Mouse (Mus musculus) v-Abl transformed pro-B cells (cell line): ENCODE measurements around the gene Acsm3.
"Not testable (repeated sequence)": the region's sequence is repeated elsewhere in the genome, so short reads cannot be mapped to it uniquely, and the experiment has no call there.

Experiments
- in situ Hi-C, 2 experiments: fragments of 400-800 bp; cut with MboI; formaldehyde crosslinking; loops; one replicate each; pipeline ENCODE4 v1.15.1; 2025; ENCODE audit not compliant: unreplicated experiment in 2 of 2

Acsm3 gene

GRCm38 (mm10) chr7:119760527-119760951 is at the start of gene Acsm3:
TSS of gene Acsm3 (plus strand) at chr7:119760923.
- in situ Hi-C loops: no loop called here

DNA sequence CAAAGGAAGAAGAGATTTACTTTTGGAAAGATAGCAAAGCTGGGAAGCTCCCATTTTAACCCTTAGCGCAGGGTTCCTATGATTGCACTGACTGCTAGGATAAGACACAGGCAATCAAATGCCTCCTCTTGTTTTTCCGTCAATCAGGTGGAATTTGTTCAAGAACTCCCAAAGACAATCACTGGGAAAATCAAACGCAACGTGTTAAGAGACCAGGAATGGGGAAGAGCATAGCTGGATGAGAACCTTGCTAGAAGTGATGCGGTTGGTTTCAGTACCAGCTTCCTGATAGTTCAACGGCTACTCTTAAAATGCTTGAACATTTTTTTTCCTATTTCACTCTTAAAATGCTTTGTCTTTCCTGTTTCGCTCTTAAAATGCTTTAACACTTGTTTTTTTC is 46.6 kb upstream of the Acsm3 start:
- in situ Hi-C loops: no loop called here

GRCm38 (mm10) chr7:119720253-119720946 is 40.3 kb upstream of the Acsm3 start, which contains the start of gene Thumpd1:
TSS of gene Thumpd1 (minus strand) at chr7:119720798.
- in situ Hi-C loops: no loop called here

DNA sequence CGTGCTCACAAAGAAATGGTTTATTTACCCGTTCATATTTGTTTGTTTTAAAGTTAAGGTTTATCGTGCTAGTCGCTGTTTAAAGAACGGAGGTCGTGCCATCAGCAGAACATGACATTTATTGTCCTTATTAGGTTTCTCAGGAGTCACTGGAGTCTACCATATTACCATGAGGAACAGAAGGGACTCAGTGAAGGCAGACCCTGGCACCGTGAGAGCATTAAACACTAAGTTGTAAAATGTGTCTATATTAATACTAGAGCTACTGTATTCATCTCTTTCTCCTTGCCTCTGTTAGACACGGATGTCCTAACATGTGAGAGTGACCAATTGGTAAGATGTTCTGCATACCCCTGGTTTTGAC is 39.8 kb upstream of the Acsm3 start:
- in situ Hi-C loops: no loop called here

- in situ Hi-C loops: no loop called here
Observed at GRCm38 (mm10) chr7:119727621-119728020, 33.1 kb upstream of the Acsm3 start.

DNA sequence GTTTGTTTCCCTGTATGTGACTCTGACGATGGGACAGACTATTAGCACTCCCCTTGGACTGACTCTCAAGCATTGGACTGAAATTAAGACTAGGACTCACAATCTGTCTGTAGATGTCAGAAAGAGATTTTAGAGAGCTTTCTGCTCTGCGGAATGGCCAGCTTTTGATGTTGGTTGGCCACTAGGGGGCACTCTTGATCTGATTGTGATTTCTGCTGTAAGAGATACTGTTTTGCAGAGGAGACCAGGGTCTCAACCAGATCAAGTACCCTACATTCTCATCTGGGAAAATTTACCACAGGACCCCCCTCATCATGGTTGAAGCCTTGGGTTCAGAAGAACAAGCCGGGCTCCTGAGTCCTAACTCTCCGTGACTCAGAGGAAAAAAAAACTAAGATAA is 29.5 kb upstream of the Acsm3 start:
- in situ Hi-C loops: not testable (repeated sequence)

GRCm38 (mm10) chr7:119738877-119739276 is 21.8 kb upstream of the Acsm3 start:
- in situ Hi-C loops: no loop called here

DNA sequence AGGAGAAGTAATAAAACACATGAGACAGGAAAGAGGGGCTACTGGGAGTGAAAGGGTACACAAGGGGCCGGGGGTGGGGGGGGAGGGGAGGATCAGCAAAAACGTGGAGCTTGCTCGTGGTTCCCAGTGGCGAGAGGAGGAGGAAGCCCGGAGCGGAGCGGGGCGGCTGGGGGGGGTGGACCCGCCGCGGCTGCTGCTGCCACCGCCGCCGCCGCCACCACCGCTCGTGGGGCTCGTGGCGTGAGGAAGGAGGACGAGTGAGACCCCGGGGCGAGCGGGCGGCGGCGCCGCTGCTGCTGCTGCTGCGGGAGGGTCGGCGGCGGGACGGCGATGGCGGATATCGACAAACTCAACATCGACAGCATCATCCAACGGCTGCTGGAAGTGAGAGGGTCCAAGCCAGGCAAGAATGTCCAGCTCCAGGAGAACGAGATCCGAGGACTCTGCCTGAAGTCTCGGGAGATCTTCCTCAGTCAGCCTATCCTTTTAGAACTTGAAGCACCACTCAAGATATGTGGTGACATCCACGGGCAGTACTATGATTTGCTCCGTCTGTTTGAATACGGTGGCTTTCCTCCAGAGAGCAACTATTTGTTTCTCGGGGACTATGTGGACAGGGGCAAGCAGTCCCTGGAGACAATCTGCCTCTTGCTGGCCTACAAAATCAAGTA is 20.8 kb upstream of the Acsm3 start:
- in situ Hi-C loops: not testable (repeated sequence)

GRCm38 (mm10) chr7:119744321-119744720 is 16.4 kb upstream of the Acsm3 start:
- in situ Hi-C loops: no loop called here

DNA sequence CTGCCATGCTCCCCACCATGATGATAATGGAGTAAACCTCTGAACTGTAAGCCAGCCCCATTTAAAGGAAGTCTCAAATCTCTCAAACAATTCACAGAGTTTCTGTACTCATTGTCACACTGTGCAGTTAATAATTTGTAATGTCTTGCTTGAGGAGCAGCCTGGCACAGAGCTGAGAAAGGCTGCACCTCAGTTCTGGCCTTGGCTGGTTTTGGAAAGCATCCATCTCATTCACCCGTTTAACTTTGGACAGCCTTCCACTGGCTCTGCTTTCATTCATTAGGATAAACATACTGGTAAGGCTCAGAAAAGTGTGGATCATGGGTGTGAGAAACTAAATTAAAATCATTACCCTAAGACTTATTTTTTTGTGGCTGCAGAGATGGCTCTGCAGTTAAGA is 14.9 kb upstream of the Acsm3 start:
- in situ Hi-C loops: no loop called here

DNA sequence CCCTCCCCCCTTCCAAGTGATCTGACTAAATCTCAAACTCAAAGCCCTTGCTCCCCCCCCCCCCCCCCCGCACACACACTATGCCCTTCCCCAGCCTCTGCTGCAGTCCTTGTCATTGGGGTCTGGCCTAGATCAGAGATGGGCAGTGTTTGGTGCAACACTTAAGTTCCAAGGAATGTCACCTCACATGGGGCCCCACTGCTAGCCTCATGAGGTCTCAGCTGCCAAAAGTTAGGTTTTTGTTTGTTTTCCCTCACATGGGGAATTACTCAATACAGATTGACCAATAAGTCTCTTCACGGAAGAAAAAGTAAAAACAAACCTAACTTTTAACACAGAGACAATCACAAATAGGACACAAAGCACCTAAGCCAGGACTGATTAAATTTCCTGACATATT is 12.0 kb upstream of the Acsm3 start:
- in situ Hi-C loops: no loop called here

- in situ Hi-C loops: no loop called here
Observed at GRCm38 (mm10) chr7:119749942-119750341, 10.8 kb upstream of the Acsm3 start.

DNA sequence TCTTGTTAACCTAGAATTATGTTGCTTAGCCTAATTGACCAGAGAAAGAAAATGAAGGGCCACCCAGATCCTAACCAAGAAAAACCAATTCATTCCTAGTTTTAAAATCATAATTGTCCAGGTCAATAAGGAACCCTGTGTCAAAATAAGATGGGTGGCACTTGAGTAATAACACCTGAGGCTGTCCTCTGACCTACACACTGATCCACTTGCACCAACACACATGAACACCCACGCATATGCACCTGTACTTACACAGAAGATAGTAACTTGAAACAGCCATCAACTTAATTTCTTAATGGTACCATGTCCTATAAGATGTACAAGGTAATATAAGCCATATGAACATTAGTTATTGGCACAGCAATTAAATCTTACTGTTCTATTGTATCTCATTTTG is 7.0 kb upstream of the Acsm3 start:
- in situ Hi-C loops: no loop called here

DNA sequence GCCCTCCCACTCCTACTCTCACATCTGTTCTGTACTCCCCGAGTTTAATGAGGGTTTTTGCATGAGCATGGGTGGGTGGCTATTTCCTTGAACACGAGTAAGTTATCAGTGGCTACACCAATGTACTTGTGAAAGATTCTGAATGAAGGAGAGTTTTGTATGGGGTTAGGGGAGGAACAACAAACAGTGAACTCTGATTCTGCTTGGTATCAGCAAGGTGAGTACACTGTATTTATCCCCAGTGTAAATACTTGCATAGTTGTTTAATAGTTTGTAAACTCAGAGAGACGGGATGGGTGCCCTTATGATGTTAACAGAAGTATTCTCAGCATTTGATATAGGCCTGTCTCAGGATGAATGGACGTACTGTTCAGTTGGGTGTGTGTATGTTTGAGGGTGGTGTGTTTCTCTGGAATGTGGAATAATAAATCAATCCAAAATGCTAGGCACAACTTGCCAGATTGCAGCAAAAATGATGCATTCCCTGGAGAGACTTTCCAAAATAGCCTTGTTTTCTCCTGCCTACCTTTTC is 1.5 kb downstream of the Acsm3 start:
- in situ Hi-C loops: no loop called here

GRCm38 (mm10) chr7:119764377-119764776 is 3.7 kb downstream of the Acsm3 start:
- in situ Hi-C loops: no loop called here

- in situ Hi-C loops: no loop called here
Observed at GRCm38 (mm10) chr7:119766996-119767395, 6.3 kb downstream of the Acsm3 start.

DNA sequence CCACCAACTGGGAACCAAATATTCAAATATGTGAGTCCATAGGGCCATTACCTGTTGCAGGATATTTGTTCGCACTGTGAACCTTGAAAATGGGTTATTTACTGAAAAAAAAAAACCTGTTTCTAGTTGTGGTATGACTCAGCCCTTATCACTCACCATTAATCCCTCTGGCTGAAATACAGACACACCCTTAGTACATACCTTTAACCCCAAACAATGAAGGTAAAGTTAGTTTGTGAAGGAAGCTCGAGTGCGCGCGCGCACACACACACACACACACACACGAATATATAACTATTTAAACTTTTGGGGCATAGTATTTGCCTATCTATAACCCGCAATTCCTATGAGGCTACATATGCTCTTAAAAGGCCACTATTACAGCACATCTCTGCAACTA is 9.2 kb downstream of the Acsm3 start:
- in situ Hi-C loops: no loop called here

GRCm38 (mm10) chr7:119783453-119783852 is 22.7 kb downstream of the Acsm3 start:
- in situ Hi-C loops: no loop called here

DNA sequence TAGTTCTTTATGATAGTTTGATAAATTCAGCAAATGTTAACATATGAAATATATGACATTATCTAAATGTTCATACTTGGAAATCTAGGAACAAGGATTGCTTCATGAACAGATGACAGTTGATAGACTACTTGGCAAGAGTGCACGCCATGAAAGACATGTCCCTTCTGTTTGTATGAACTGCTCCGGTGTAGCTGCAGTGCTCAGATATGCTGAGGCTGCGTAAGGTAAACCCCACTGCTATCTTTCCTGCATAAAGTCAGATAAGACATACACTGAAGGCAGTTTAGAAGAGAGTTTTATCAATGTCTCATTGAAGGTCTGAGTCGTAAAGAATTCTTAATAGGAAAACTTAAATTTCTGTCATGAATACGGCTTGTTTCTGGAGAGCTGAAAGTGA is 24.2 kb downstream of the Acsm3 start:
- in situ Hi-C loops: no loop called here

DNA sequence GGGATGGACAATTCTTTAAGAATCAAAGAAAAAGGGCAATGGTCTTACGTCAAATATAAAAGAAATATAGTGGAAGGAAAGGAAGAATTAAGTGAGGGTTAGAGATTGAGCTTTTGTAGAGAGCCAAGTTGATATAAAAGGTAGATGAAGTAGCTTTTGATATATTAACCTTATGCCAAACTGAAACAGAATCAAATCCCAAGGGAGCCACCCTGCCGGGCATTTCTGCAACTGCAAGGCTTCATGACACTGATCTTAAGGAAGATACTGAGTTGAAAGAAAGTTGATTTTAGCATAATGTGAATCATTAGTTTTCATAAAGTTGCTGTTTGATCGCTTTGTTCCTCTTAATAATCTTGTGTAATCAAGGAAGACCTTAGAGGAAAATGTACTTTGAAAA is 28.3 kb downstream of the Acsm3 start:
- in situ Hi-C loops: no loop called here

- in situ Hi-C loops: loop anchor here in 1 of 2 experiments (10.0 kb wide), 1 partner anchor 1051 kb away; the partner anchor contains the start of gene Eef2k
Observed at GRCm38 (mm10) chr7:119793586-119794250, 33.0 kb downstream of the Acsm3 start, which contains the start of the genes Rexo5 and Eri2. TSS of gene Rexo5 (plus strand) at chr7:119794006. TSS of gene Eri2 (minus strand) at chr7:119794058.
